Mouse (Mus musculus) v-Abl transformed pro-B cells (cell line): ENCODE results near the gene Il6ra.

Experiments
- in situ Hi-C, 2 experiments: fragments of 400-800 bp; cut with MboI; formaldehyde crosslinking; loops; one replicate each; pipeline ENCODE4 v1.15.1; 2025; ENCODE audit not compliant: unreplicated experiment in 2 of 2

Il6ra gene

DNA sequence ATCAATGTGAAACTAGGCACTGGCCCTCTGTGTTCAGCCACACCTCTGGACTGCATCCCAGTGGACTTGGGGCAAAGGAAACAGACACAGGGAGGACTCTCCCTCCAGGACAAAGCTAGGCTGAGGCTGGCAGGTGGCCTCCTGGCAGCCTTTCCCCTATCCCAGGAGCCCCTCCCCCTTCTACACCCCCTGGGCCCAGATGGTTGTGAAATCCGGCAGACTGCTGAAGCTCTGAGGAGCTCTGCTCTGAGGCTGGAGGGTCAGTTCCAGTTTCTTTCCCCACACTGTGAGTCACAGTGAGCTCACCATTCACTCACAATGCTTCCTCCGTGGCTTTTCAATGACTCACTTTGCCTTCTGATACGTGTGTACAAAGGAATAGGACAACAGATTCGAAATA is 51.9 kb downstream of the Il6ra start:
- in situ Hi-C loops = loop anchor here (5.0 to 25.0 kb wide), 3 partner anchors 106 to 524 kb away; partner anchors contain the start of genes Adam15 (in 1 of the 2) and Efna4 (in 1 of the 2)

DNA sequence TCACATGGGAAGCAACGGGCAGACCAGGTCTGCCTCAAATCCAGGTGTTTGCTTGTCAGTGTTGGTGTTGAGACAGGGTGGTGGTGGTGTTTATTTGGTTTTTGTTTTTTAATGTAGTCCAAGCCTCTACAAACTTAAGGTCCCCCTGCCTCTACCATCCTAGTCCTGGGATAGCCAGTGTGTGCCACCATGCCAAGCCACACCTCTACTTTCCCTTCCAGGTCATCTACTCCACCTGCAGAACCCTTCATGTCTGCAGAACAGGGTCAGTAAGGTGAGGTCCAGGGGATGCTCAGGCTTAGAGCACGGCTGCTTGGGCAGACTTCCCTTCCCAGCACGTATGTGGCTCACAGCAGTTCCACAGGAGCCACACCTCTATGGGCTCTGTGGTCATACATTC is 52.7 kb downstream of the Il6ra start:
- in situ Hi-C loops = loop anchor here (5.0 to 25.0 kb wide), 3 partner anchors 107 to 523 kb away; partner anchors contain the start of genes Adam15 (in 1 of the 2) and Efna4 (in 1 of the 2)

DNA sequence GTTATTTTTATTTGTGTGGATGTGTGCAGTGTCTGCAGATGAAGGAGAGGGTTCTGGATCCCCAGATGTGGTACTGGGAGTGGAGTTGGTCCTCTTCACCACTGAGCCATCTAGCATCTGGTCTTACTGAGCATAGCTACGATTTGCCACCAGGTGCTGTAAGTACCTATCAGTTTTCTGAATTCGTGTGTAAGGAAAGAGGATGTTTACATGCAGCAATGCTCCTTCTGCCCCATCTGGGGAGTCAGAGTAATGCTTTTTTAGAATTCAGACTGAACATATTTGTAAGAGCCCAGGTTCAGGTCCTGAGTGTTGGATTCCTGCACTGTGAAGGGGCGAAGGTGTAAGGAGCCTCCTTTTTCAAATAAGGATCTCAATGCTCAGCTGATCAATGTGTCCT is 53.1 kb downstream of the Il6ra start:
- in situ Hi-C loops = loop anchor here (5.0 to 25.0 kb wide), 5 partner anchors 107 to 535 kb away; partner anchors contain the start of genes Adam15 (in 1 of the 2), Efna3 (in 1 of the 2) and Efna4 (in 1 of the 2)

DNA sequence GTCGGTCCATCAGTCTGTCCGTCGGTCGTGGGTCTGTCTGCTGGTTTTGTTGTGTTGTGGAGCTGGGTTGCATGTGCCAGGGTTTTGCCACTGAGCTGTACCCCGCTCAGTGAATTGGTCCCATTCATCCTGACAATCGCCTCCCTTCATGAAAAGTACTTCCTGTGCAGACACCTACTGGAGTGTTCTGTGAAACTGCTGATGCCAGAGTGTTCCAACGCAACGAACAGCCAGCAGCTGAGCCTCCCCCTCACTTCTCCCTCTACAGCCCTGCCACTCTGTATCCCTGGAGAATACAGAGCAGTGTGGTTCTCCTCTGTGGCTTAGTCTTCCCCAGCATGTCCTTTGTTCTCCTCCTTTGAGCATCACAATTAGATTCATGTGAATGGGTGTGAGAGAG is 54.1 kb downstream of the Il6ra start:
- in situ Hi-C loops = loop anchor here (10.0 to 25.0 kb wide), 4 partner anchors 354 to 534 kb away; partner anchors contain the start of genes Adam15 (in 1 of the 2), Efna3 (in 1 of the 2) and Efna4 (in 1 of the 2)

DNA sequence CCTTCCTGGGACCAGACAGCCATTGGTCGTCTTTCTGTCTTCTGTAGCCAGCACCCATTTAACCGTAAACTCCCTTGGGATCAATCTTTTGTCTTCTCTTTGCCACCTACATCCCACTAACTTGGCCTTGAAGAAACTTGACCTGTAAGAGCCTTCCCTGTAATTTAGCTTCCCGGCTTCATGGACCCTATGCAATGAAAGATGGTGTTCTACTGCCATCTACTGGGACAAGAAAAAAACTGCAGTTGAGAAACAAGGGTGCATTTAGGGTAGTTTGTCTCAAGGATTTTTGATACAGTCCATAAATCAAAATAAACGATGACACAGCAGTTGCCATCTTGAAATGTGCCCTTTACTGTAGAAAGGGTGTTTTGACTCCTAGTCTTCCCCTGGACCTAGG is 54.9 kb downstream of the Il6ra start:
- in situ Hi-C loops = loop anchor here (10.0 to 25.0 kb wide), 4 partner anchors 353 to 533 kb away; partner anchors contain the start of genes Adam15 (in 1 of the 2), Efna3 (in 1 of the 2) and Efna4 (in 1 of the 2)

DNA sequence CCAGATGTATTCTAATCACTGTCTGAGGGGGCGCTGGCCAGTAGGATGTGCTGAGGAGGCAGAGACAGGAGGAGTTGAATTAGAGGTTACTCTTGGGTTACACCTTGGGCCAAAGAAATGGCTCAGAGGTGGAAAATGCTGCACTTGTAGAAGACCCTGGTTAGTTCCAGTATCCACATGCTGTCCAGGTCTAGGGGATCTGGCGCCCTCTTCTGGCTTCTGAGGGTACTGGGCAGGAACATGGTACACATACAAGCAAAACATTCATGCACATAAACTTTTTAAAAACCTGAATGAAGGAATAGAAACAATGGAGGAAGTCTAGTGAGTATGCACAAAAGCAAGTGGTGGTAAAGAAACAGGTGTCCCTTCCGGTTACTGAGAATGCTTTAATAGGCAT is 55.6 kb downstream of the Il6ra start:
- in situ Hi-C loops = loop anchor here (10.0 to 25.0 kb wide), 4 partner anchors 353 to 533 kb away; partner anchors contain the start of genes Adam15 (in 1 of the 2), Efna3 (in 1 of the 2) and Efna4 (in 1 of the 2)

DNA sequence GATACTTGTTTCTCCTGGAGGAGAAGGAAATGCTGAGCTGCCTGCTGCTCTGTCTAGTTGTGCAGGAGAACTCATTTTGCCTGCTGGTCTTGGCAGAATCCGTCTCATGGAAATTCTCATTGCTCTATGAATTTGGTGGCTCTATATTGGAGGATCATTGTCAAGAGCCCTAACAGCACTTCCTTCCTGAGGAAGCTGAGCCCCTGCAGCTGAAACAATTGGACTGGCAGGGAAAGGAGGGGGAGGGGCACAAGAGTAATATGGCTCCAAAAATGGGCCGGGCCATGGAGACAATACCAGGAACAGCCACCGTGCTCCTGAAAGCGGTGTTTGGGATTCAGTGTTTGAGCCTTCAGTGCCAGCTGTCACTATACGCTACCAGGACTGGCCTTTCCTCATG is 59.2 kb downstream of the Il6ra start:
- in situ Hi-C loops = loop anchor here (5.0 to 25.0 kb wide), 5 partner anchors 66 to 529 kb away; partner anchors contain the start of genes Adam15 (in 1 of the 2), Efna3 (in 1 of the 2) and Efna4 (in 1 of the 2)

DNA sequence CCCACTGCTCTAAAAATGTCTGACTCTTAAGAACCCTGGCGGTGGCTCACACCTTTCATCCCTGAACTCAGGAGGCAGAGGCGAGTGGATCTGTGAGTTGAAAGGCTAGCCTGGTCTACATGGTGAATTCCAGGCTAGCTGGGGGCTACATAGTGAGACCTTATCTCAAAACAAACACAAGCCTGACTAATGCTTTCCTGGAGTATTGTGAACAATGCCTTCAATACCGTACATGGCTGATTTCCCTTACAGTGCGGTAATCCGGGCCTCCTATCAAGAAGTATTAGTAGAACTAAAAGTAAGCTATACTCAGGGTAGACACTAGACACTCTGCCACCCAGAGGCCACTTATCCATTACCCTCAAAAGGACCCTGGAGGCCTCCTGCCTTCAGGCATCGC is 64.9 kb downstream of the Il6ra start:
- in situ Hi-C loops = loop anchor here in 1 of 2 experiments (5.0 kb wide), 1 partner anchor 61 kb away; no protein-coding TSS in a partner anchor

DNA sequence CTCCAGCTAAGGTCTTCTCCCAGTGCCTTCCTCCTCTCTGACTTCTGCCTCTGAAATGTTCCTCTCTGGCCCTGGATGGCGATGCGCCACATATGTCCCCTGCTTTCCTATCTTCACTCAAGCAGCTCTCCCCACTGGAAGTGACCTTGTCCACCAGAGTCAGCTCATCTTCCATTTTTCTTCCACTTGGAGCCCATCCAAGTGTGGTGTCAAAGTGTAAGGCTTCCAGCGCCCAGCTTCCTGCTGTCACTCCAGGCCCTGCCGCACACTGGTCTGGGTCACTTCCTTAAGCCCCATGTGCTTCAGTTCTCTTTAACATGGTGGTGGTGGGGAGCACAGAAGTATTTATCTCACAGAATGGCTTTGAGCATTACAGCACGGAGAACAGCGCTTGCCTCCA is 65.4 kb downstream of the Il6ra start:
- in situ Hi-C loops = loop anchor here in 1 of 2 experiments (5.0 kb wide), 1 partner anchor 60 kb away; no protein-coding TSS in a partner anchor

DNA sequence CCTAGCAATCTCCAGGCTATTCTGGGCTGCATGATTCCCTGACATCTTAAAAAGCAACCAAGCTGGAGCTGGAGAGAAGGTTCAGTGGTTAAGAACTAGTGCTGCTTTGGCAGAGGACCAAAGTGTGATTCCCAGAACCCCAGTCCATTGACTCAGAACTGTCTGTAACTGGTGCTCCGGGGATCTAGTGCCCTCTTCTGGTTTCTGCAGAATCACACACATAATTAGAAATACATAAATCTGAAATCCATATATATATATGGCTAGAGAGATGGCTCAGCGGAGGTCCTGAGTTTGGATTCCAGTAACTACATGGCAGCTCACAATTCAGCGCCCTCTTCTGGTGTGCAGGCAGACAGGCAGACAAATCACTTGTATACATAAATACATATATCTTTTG is 65.9 kb downstream of the Il6ra start:
- in situ Hi-C loops = loop anchor here in 1 of 2 experiments (5.0 kb wide), 1 partner anchor 60 kb away; no protein-coding TSS in a partner anchor

DNA sequence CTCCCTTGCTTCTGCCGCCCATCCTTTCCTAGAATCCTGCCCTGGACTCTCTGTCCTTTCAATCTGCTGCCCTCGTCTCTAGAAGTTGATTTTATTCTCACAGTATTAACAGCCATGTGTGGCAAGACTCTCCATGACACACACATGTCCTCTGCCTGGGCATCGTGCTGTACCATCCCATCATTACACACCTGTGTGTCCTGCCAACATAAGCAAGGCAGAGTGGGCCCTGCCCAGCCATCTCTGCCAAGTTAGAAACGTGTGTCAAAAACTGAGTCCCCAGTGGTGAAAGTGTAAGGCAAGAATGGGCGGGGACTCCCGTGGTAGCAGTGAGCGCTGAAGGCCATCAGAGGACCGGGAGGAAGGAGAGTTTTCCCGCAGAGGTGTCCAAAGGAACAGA is 67.2 kb downstream of the Il6ra start:
- in situ Hi-C loops = loop anchor here in 1 of 2 experiments (5.0 kb wide), 1 partner anchor 59 kb away; no protein-coding TSS in a partner anchor

DNA sequence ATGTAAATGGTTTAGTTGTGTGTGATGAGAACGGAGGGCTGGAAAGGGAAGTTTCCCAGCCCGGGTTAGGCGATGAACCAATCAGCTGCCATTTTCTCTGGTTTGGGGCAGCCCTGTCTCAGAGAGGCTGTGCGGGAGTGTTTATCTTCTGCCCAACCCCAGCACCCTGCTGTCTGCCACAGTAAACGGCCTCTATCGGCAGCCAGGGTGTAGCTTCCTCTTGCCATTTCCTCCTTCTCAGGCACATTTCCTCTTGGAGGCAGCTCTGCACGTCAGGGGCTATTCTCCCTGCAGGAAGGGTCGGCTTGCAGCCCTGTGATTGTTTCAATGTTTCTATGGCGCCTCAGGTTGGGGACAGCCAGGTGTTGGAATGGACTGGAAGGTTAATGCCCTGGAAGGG is 69.8 kb downstream of the Il6ra start:
- in situ Hi-C loops = no loop called here

DNA sequence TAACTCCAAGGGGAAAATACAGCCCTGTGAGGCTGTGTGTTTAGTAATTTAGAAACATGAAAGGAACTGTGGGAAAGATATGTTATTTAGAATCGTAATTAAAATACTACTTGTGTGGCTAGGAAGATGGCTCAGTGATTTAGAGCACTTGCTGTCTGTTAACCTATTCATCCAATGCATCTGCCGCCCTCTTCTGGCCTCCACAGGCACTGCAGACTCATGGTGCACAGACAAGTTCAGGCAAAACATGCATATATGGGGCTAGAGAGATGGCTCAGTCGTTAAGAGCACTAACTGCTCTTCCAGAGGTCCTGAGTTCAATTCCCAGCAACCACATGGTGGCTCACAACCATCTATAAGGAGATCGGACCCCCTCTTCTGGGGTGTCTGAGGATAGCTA is 70.7 kb downstream of the Il6ra start:
- in situ Hi-C loops = no loop called here

DNA sequence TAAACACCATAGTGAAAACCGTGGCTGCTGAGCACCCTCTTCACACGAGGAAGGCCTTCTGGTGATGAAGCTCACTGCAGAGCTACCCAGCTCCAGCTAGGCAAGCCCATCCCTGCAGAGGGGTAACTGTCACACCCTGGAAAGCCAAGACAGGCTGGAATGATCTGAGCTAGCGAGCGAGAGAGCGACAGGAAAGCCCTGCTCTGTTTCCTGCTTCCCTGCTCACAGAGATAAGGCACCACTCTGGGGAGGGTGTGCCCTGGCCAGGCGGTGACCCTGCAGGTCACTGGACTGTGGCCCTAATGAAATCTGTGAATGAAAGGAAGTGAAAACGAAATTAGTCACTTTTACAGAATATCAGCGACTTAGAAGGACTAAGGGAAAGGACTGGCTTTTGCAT is 77.6 kb downstream of the Il6ra start:
- in situ Hi-C loops = no loop called here

DNA sequence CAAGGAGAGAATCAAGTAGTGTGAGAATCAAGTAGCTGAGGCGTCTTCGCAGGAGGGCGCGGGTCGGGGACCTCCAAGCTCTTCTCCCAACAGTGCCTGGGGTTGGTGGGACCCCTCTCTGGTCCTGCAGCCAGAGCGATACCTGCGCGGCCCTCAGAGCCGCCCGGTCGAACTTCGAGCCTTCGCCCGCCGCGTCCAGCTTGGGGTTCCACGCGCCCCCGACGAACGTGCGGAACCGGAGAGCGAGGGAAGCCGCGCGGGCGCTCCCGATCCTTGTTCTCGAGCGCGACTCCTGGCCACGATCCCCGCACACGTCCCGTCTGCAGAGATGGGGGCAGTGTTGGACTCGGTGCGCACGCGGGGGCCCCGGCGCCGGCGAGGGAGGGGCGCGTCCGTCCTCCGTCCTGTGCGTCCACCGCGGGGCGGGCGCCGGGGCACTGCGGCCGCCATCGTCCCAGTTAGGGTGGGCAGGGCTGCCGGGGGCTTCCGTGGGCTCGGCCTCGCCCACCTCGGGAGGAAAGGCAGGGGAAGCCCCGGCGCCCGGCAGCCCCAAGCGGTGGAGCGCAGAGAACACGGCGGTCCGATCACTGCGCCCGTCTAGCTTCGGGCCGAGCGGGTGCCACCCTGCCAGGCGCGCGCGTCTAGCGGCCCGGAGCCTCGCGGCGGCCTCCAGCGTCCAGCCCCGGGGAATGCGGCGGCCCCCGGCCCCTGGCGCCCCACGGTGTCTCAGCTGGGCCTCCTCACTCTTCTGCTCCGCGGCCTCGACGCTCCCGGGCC is 82.0 kb downstream of the Il6ra start, which contains the start of gene She:
Gene She (plus strand): TSS at position 556 of the 777 bp plus-strand sequence.
- in situ Hi-C loops = no loop called here

DNA sequence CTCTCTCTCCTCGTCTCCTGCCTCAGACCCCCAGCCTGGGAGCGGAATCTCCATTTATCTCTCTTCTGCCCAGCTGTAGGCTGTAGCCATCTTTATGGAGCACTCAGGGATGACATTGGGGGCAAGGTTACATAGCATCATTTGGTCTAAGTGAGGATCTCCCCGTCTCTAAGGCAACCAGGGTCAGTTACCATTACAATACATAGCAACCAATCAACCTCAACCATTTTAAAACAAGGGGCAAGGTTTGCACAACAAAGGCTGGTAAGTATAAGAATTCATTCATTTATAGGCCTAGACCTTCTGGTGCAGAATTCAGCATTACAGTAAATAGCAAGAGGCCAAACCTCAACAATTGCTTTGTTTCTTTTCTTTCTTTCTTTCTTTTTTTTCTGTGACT is 86.7 kb downstream of the Il6ra start:
- in situ Hi-C loops = no loop called here

DNA sequence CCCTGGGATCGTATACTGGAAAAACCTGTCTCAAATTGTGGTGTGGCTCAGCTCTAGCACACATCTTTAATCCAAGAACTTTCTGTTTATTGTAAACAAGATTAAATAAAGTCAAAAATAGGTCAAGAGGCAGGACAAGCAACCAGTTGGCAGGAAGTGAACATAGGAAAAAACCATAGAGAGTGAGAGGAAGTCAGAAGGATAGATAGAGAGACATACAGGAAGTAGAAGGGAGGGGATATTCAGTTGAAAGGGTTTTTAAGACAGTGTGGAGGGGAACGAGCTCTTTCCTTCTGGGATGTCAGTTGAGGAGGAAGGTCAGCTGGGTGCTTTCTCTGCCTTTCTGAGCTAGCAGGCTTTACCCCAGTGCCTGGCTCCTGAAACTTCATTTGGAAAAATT is 89.4 kb downstream of the Il6ra start:
- in situ Hi-C loops = no loop called here

DNA sequence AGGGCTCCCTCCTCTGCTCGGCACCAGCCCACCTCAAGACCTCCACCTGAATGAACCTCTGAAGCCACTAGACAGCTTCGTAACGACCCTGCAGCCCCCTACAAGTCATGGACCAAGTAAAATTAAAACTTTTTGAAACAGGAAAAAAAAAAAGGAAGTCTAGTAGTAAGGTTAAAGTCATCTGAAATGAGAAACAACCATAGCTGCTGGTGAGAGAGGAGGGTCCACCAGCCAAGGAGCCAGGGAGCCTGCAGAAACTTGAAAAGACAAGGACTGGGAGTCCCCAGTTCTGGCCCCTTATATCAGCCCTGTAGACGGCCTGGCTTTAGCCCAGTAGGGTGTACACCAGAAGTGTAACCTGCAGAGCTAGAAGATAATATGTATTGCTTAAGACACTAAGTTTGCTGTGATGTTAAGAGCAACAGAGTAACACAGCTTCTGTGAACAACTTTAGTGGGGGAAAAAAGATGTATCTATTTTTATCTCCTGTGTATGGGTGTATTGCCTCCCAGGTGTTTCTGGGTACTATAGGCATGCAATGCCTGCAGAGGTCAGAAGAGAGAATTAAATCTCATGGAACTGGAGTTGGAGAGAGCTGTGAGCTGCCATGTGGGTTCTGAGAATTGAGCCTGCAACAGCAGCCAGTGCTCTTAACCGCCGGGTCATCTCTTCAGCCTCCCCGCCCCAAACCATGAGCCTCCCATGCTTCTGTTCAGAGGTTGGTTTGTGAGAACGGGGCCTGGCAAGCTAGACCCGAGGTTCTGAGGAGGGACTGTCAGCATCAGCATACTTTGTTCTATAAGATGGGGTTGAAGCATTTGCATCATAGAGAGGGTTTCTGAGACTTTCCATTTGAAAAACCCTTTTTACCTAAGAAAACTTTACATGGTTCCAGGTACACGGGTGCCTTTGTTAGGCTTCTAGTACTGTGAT is 91.2 kb downstream of the Il6ra start:
- in situ Hi-C loops = no loop called here

DNA sequence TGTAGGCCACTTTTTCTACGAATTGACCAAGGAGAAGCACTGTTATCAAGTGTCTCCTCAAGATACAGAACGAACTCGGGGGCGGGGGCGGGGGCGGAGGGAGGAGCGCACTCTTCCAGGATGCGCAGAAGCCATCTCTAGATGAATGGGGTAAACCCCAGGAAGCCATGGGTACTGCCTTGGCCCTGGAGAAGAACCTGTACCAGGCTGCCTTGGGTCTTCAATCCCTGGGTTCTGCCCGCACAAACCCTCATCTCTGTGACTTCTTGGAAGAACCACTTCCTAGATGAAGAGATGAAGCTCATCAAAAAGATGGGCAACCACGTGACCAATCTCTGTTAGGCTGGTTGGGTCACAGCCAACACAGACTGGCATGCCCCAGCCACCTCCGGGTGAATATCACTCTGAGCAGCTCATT is 91.9 kb downstream of the Il6ra start:
- in situ Hi-C loops = no loop called here
